Mouse (Mus musculus): ENCODE data around the gene Cald1. TPM values are rescaled to one million over a fixed set of nuclear protein-coding genes. Genes with fewer than 3 reads are reported as not detected.

Cald1 gene
- polyA plus RNA-seq, 1 experiment from 2014 or later: 326 TPM

GRCm38 (mm10) chr6:34682126-34682525, 83.8 kb downstream of the Cald1 start:
- Histone ChIP-seq H3K9me3 (no peaks in the 10 kb centered on the region), H3K4me3 (no peak overlapping the region), H3K4me2 (replicated peaks) (no peak overlapping the region), H3K27ac (peak overlapping the region; percentile 28; the same call in 1 of the 2 replicates), H3K4me1 (peaks cover 38% of the 10 kb centered on the region), H3K9ac (no peak overlapping the region), H3K36me3 (no peaks in the 10 kb centered on the region), H3K27me3 (no peaks in the 10 kb centered on the region)
- WGBS: 74% methylated on average over 8 of the region's 8 CpGs
- no peak for ATAC-seq (ENCODE audit: low FRiP score, low read depth)

- H3K9me3 ChIP-seq: no peaks in the 10 kb centered on the region
- H3K4me3 ChIP-seq: no peak overlapping the region
- no peak for ATAC-seq (ENCODE audit: low FRiP score, low read depth)
- peaks cover 52% of the 10 kb centered on the region for H3K4me1 ChIP-seq
- 14% methylated on average over 8 of the region's 8 CpGs for WGBS
- H3K27me3 ChIP-seq: no peaks in the 10 kb centered on the region
- H3K4me2 ChIP-seq (replicated peaks): peak overlapping the region; percentile 50
- peak overlapping the region; percentile 85 for H3K27ac ChIP-seq
- no peak overlapping the region for H3K9ac ChIP-seq
- no peaks in the 10 kb centered on the region for H3K36me3 ChIP-seq
Observed at GRCm38 (mm10) chr6:34684886-34685285, 86.6 kb downstream of the Cald1 start.

GRCm38 (mm10) chr6:34688971-34689370, 90.7 kb downstream of the Cald1 start:
- 70% methylated on average over 2 of the region's 2 CpGs for WGBS
- H3K9ac ChIP-seq: no peak overlapping the region
- no peak overlapping the region for H3K4me3 ChIP-seq
- no peaks in the 10 kb centered on the region for H3K27me3 ChIP-seq
- no peaks in the 10 kb centered on the region for H3K9me3 ChIP-seq
- no peak overlapping the region for H3K4me2 ChIP-seq (replicated peaks)
- H3K4me1 ChIP-seq: peaks cover 43% of the 10 kb centered on the region
- H3K27ac ChIP-seq: no peak overlapping the region
- ATAC-seq (ENCODE audit: low FRiP score, low read depth): no peak
- peaks cover 6% of the 10 kb centered on the region; the same call in 1 of the 2 replicates for H3K36me3 ChIP-seq

- H3K9me3 ChIP-seq: no peaks in the 10 kb centered on the region
- ATAC-seq (ENCODE audit: low FRiP score, low read depth): no peak
- H3K9ac ChIP-seq: no peak overlapping the region
- H3K27me3 ChIP-seq: no peaks in the 10 kb centered on the region
- H3K27ac ChIP-seq: 0 out of 2 replicates have a peak overlapping the region, but pooled peaks have one; percentile 22
- H3K4me3 ChIP-seq: no peak overlapping the region
- H3K4me2 ChIP-seq (replicated peaks): no peak overlapping the region
- peaks cover 6% of the 10 kb centered on the region; the same call in 1 of the 2 replicates for H3K36me3 ChIP-seq
- peaks cover 22% of the 10 kb centered on the region for H3K4me1 ChIP-seq
- WGBS: 72% methylated on average over 7 of the region's 7 CpGs
Observed at GRCm38 (mm10) chr6:34691416-34691815, 93.1 kb downstream of the Cald1 start.

- H3K27me3 ChIP-seq: no peaks in the 10 kb centered on the region
- H3K9me3 ChIP-seq: no peaks in the 10 kb centered on the region
- H3K27ac ChIP-seq: no peak overlapping the region
- H3K36me3 ChIP-seq: peaks cover 6% of the 10 kb centered on the region; the same call in 1 of the 2 replicates
- 82% methylated on average over 4 of the region's 4 CpGs for WGBS
- no peak overlapping the region for H3K4me2 ChIP-seq (replicated peaks)
- H3K9ac ChIP-seq: no peak overlapping the region
- no peak overlapping the region for H3K4me3 ChIP-seq
- H3K4me1 ChIP-seq: peaks cover 8% of the 10 kb centered on the region
- no peak for ATAC-seq (ENCODE audit: low FRiP score, low read depth)
Observed at GRCm38 (mm10) chr6:34694096-34694495, 95.8 kb downstream of the Cald1 start.

- WGBS: 68% methylated on average over 1 of the region's 1 CpGs
- Histone ChIP-seq H3K9me3 (peaks cover 15% of the 10 kb centered on the region), H3K4me1 (peaks cover 22% of the 10 kb centered on the region), H3K27me3 (no peaks in the 10 kb centered on the region), H3K4me3 (no peak overlapping the region), H3K9ac (no peak overlapping the region), H3K4me2 (replicated peaks) (no peak overlapping the region), H3K27ac (no peak overlapping the region), H3K36me3 (peaks cover 19% of the 10 kb centered on the region)
- no peak for ATAC-seq (ENCODE audit: low FRiP score, low read depth)
Observed at GRCm38 (mm10) chr6:34703421-34704120, 105.3 kb downstream of the Cald1 start.

GRCm38 (mm10) chr6:34707521-34707920, 109.2 kb downstream of the Cald1 start:
- peaks cover 14% of the 10 kb centered on the region for H3K36me3 ChIP-seq
- H3K9me3 ChIP-seq: peaks cover 15% of the 10 kb centered on the region
- H3K9ac ChIP-seq: 0 out of 2 replicates have a peak overlapping the region, but pooled peaks have one; percentile 13
- H3K4me3 ChIP-seq: no peak overlapping the region
- 12% methylated on average over 2 of the region's 2 CpGs for WGBS
- no peak for ATAC-seq (ENCODE audit: low FRiP score, low read depth)
- H3K4me2 ChIP-seq (replicated peaks): no peak overlapping the region
- peaks cover 55% of the 10 kb centered on the region for H3K4me1 ChIP-seq
- H3K27me3 ChIP-seq: no peaks in the 10 kb centered on the region
- H3K27ac ChIP-seq: peak overlapping the region; percentile 70

GRCm38 (mm10) chr6:34708650-34709265, 110.5 kb downstream of the Cald1 start:
- H3K4me2 ChIP-seq (replicated peaks): peak overlapping the region; percentile 77
- H3K4me1 ChIP-seq: peaks cover 62% of the 10 kb centered on the region
- peak overlapping the region; percentile 62 for H3K4me3 ChIP-seq
- H3K36me3 ChIP-seq: peaks cover 13% of the 10 kb centered on the region
- H3K27ac ChIP-seq: peak overlapping the region; percentile 96
- WGBS: 22% methylated on average over 13 of the region's 13 CpGs
- H3K9ac ChIP-seq: peak overlapping the region; percentile 82; the same call in 1 of the 2 replicates
- no peaks in the 10 kb centered on the region for H3K27me3 ChIP-seq
- peak; percentile 31 for ATAC-seq (ENCODE audit: low FRiP score, low read depth)
- H3K9me3 ChIP-seq: peaks cover 14% of the 10 kb centered on the region

- peaks cover 8% of the 10 kb centered on the region for H3K9me3 ChIP-seq
- ATAC-seq (ENCODE audit: low FRiP score, low read depth): peak; percentile 83
- under 1% methylated on average over 11 of the region's 11 CpGs for WGBS
- no peaks in the 10 kb centered on the region for H3K27me3 ChIP-seq
- H3K4me1 ChIP-seq: peaks cover 67% of the 10 kb centered on the region
- H3K36me3 ChIP-seq: peaks cover 8% of the 10 kb centered on the region
- peak overlapping the region; percentile 82 for H3K9ac ChIP-seq
- peak overlapping the region; percentile 96 for H3K27ac ChIP-seq
- peak overlapping the region; percentile 62 for H3K4me3 ChIP-seq
- peak overlapping the region; percentile 77 for H3K4me2 ChIP-seq (replicated peaks)
Observed at GRCm38 (mm10) chr6:34709289-34709688, 111.0 kb downstream of the Cald1 start.

- Histone ChIP-seq H3K4me3 (peak overlapping the region; percentile 62), H3K9ac (peak overlapping the region; percentile 82), H3K4me2 (replicated peaks) (peak overlapping the region; percentile 77), H3K27ac (peak overlapping the region; percentile 96), H3K9me3 (peaks cover under 1% of the 10 kb centered on the region; the same call in 1 of the 2 replicates), H3K36me3 (no peaks in the 10 kb centered on the region), H3K27me3 (no peaks in the 10 kb centered on the region), H3K4me1 (peaks cover 67% of the 10 kb centered on the region)
- WGBS: 7% methylated on average over 14 of the region's 14 CpGs
- peak; percentile 16; the same call in 1 of the 2 replicates for ATAC-seq (ENCODE audit: low FRiP score, low read depth)
Observed at GRCm38 (mm10) chr6:34709946-34710682, 111.8 kb downstream of the Cald1 start.

- H3K4me1 ChIP-seq: peaks cover 70% of the 10 kb centered on the region
- H3K4me3 ChIP-seq: peak overlapping the region; percentile 62
- H3K27me3 ChIP-seq: no peaks in the 10 kb centered on the region
- H3K4me2 ChIP-seq (replicated peaks): peak overlapping the region; percentile 77
- no peak for ATAC-seq (ENCODE audit: low FRiP score, low read depth)
- H3K27ac ChIP-seq: peak overlapping the region; percentile 96; the same call in 1 of the 2 replicates
- peaks cover 3% of the 10 kb centered on the region; the same call in 1 of the 2 replicates for H3K36me3 ChIP-seq
- H3K9me3 ChIP-seq: no peaks in the 10 kb centered on the region
- peak overlapping the region; percentile 82 for H3K9ac ChIP-seq
- 35% methylated on average over 5 of the region's 5 CpGs for WGBS
Observed at GRCm38 (mm10) chr6:34710848-34711247, 112.5 kb downstream of the Cald1 start.

- peak overlapping the region; percentile 77 for H3K4me2 ChIP-seq (replicated peaks)
- no peaks in the 10 kb centered on the region for H3K27me3 ChIP-seq
- peak overlapping the region; percentile 96; the same call in 1 of the 2 replicates for H3K27ac ChIP-seq
- no peak overlapping the region for H3K9ac ChIP-seq
- no peaks in the 10 kb centered on the region for H3K9me3 ChIP-seq
- H3K36me3 ChIP-seq: peaks cover 8% of the 10 kb centered on the region
- H3K4me1 ChIP-seq: peaks cover 76% of the 10 kb centered on the region
- WGBS: 59% methylated on average over 10 of the region's 10 CpGs
- no peak for ATAC-seq (ENCODE audit: low FRiP score, low read depth)
- H3K4me3 ChIP-seq: peak overlapping the region; percentile 62; the same call in 1 of the 2 replicates
Observed at GRCm38 (mm10) chr6:34711620-34712019, 113.3 kb downstream of the Cald1 start.
